Mouse (Mus musculus): ENCODE measurements around the gene Spata3.

- TF ChIP-seq CTCF (IDR thresholded peaks at IDR 0.05; ENCODE audit: low read depth) (no peak), EP300 (optimal IDR thresholded peaks at IDR 0.05) (no peak)
These were observed 47.1 kb upstream of the Spata3 start for GRCm38 (mm10) chr1:85969519-85969918.
